Mouse (Mus musculus) embryonic facial prominence, embryonic 10.5 days (tissue): Measurements from ENCODE around the gene Htr2b. TPM values are rescaled to one million over a fixed set of nuclear protein-coding genes. Genes with fewer than 3 reads are reported as not detected.

Experiments
- DNase-seq: peaks from one replicate; pipeline ENCODE4 v3.0.0-alpha.2; 2017; ENCODE audit warnings: low spot score
- H3K27ac ChIP-seq: fragments of 300-500 bp; sonication (generic); replicated peaks from 2 replicates; pipeline ENCODE4 v1.5.1; 2016; ENCODE audit warnings: mild to moderate bottlenecking
- H3K27me3 ChIP-seq: fragments of 300-500 bp; sonication (generic); replicated peaks from 2 replicates; pipeline ENCODE4 v1.6.1; 2016; ENCODE audit warnings: low read depth, mild to moderate bottlenecking; ENCODE audit not compliant: poor library complexity, severe bottlenecking
- H3K36me3 ChIP-seq: fragments of 300-500 bp; sonication (generic); replicated peaks from 2 replicates; pipeline ENCODE4 v1.6.1; 2016; ENCODE audit warnings: mild to moderate bottlenecking, moderate library complexity
- H3K4me1 ChIP-seq: fragments of 300-500 bp; sonication (generic); 2 replicates; pipeline ENCODE4 v1.6.1; 2016
- H3K4me3 ChIP-seq: fragments of 300-500 bp; sonication (generic); 2 replicates; pipeline ENCODE4 v1.5.1; 2016; ENCODE audit warnings: mild to moderate bottlenecking, moderate library complexity
- H3K9me3 ChIP-seq: fragments of 300-500 bp; sonication (generic); 2 replicates; pipeline ENCODE4 v1.6.1; 2016; ENCODE audit warnings: mild to moderate bottlenecking
- WGBS: fragments of 180-500 bp; shearing (Covaris S2); methylation state at CpG from one replicate; pipeline ENCODE4 v1.1.7; 2016; 5-methylcytosine and 5-hydroxymethylcytosine counted together
- polyA plus RNA-seq: library from polyadenylated mRNA; unstranded; fragments of >200 nt; fragmentation: Nextera tagmentation; extraction: Ambion mirVana; gene quantifications from 2 replicates; pipeline ENCODE4 v1.2.1, GENCODE M21; 2016

The Htr2b gene
- polyA plus RNA-seq, result 0.18 and 0.71 TPM in 2 replicates

DNA sequence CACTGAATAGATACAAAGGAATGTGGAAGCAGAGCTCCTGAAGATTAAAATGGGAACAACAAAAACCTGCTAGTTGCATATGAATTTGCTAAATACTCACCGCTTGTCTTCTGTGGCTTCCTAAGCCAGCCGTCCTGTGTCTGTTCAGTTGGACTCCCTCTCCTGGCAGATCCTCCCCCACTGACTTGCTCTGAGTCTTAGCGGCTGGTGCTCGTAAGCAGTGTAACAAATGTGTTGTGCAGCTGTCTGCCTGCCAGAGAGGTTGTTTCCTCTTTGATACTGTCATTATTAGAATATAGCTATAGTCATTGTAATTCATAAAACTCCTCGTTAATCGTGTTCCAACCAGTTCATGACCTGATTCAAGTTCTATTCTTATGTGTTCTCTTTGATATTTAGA is at the start of gene Htr2b:
Gene Htr2b (minus strand): TSS at position 192 of the 400 bp plus-strand sequence.
- Histone ChIP-seq H3K36me3 (peaks cover 27% of the 10 kb centered on the region), H3K27ac (no peak within 1 kb of the TSS), H3K27me3 (no peaks in the 10 kb centered on the region), H3K4me3 (no peak within 1 kb of the TSS), H3K4me1 (no peaks in the 10 kb centered on the region), H3K9me3 (no peaks in the 10 kb centered on the region)
- WGBS, result 83% methylated on average over 6 of the region's 6 CpGs
- no peak for DNase-seq

DNA sequence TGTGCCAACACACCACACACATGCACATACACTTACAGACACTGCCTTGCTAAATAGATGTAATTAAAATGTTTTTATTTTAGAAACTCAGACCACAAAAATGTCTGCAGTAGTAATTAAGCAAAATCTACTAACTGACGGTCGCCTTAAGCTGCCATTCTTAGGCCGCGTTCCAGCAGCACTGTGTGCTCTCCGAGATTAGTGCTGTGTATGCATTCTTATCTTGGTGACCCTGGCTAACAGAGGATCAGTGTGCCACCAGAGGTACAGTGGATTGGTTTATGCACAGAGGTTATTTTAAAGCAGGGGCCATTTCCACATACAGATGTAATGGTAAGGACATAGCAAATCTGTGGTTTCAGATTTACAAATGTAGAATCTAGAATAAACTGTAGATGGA is 49.3 kb upstream of the Htr2b start:
- WGBS, result 95% methylated on average over 5 of the region's 5 CpGs
- Histone ChIP-seq H3K4me1 (peaks cover under 1% of the 10 kb centered on the region), H3K36me3 (peaks cover 70% of the 10 kb centered on the region)

DNA sequence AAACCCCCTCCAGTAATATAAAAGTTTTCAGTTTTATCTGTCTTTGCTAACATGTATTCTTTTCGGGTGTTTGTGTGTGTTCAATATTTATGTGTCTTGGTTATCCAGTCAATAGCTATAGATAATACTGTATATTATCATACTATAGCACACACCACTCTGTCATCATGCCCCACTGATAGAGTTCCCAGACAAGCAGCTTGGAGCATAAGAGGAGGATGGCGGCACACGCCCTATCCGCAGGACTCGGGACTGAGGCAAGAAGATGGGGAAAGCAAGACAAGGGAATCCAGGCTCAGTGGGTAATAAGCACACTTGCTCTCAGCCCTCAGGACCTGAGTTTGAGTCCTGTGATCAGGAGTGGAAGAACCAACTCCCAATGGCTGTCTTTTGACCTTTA is 48.7 kb upstream of the Htr2b start:
- H3K27me3 ChIP-seq, result no peaks in the 10 kb centered on the region
- H3K4me3 ChIP-seq, result no peak overlapping the region
- peaks cover 6% of the 10 kb centered on the region for H3K4me1 ChIP-seq
- 92% methylated on average over 5 of the region's 5 CpGs for WGBS
- H3K36me3 ChIP-seq, result peaks cover 64% of the 10 kb centered on the region
- H3K27ac ChIP-seq, result no peak overlapping the region
- no peak for DNase-seq
- H3K9me3 ChIP-seq, result no peaks in the 10 kb centered on the region

More for the DNA sequence above, 49.3 kb upstream of the Htr2b start:
- Histone ChIP-seq H3K27ac (no peak overlapping the region), H3K27me3 (no peaks in the 10 kb centered on the region), H3K9me3 (no peaks in the 10 kb centered on the region), H3K4me3 (no peak overlapping the region)
- no peak for DNase-seq

DNA sequence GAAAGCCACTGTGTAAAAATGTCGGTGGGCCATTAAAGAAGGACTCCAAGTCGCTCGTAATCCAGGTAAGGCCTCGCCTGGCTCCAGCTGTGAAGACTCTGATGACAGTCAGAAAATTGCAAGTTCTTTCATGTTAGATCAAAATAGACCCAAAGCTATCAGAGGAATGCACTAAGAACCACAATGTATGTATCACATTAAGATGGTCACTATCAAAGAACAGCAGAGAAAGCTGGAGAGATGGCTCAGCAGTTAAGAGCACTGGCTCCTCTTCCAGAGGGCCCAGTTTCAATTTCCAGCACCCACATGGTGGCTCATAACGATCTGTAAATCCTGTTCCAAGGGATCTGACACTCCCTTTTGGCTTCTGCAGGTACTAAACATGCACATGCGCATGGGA is 48.3 kb upstream of the Htr2b start:
- no peak for DNase-seq
- Histone ChIP-seq H3K27ac (no peak overlapping the region), H3K4me1 (peaks cover 11% of the 10 kb centered on the region), H3K36me3 (peaks cover 61% of the 10 kb centered on the region), H3K27me3 (no peaks in the 10 kb centered on the region), H3K4me3 (no peak overlapping the region), H3K9me3 (no peaks in the 10 kb centered on the region)
- 89% methylated on average over 6 of the region's 6 CpGs for WGBS

DNA sequence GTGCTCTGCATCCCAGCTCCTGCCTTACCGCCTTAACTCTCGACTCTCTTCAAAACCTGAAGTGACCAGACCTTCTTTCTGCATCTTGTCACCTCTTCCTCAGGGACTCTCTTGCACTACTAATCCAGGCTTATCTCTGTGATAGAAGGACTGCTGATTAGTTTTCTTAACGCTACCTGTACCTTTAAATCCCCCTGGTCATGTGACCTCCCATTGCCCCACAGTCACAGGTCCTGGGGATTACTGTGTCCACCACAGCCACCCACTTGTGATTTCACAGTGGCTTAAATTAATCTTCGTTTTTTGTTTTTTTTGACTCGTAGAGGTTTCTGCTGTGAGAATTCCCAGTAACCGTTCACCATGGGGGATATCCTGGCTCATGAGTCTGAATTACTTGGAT is 44.8 kb upstream of the Htr2b start:
- H3K9me3 ChIP-seq, result no peaks in the 10 kb centered on the region

DNA sequence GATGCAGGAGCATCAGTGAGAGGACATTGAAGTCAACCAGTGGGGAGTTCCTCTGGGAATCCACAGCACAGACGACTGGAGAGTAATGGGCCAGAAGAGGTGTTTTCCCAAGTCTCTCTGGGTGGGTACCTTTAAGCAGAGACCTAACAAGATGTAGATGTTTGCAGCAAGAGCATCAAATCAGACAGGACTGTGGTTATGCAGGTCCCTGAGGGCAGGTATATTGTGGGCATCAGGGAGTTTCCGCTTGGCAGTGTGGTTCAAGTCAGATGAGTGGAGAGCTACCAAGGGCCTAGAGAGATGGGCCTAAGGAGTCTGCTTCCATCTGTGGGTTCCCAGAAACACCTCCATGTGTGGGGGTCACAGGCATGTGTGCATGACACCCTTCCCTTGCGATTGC is 44.3 kb upstream of the Htr2b start:
- Histone ChIP-seq H3K36me3 (peaks cover 24% of the 10 kb centered on the region), H3K4me1 (peaks cover 20% of the 10 kb centered on the region), H3K9me3 (no peaks in the 10 kb centered on the region), H3K27me3 (no peaks in the 10 kb centered on the region), H3K27ac (no peak overlapping the region), H3K4me3 (peak overlapping the region; percentile 92; the same call in 1 of the 2 replicates)
- DNase-seq, result no peak
- WGBS, result 84% methylated on average over 3 of the region's 3 CpGs

More for the DNA sequence above, 44.8 kb upstream of the Htr2b start:
- 88% methylated on average over 6 of the region's 6 CpGs for WGBS
- no peak overlapping the region for H3K4me3 ChIP-seq
- no peak for DNase-seq
- H3K4me1 ChIP-seq, result peaks cover 20% of the 10 kb centered on the region
- H3K27ac ChIP-seq, result no peak overlapping the region
- H3K36me3 ChIP-seq, result peaks cover 29% of the 10 kb centered on the region
- no peaks in the 10 kb centered on the region for H3K27me3 ChIP-seq

DNA sequence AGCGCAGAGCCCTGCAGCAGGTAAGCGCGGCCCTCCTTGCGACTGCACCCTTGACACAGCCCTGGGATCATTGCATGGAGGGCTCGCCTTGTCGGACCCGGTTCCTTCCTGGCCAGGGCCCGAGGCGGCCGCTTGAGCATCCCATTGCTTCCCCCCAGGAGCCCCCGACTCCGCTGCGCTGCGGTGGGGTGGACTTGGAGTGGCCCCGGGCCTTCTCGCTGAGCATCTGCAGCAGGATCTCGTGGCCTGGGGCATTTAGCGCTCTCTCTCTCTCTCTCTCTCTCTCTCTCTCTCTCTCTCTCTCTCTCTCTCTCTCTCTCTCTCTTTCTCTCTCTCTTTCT is 43.0 kb upstream of the Htr2b start:
- peak overlapping the region; percentile 87 for H3K27ac ChIP-seq
- no peak for DNase-seq
- H3K4me1 ChIP-seq, result peaks cover 20% of the 10 kb centered on the region
- 0% methylated on average over 18 of the region's 18 CpGs for WGBS
- H3K4me3 ChIP-seq, result peak overlapping the region; percentile 92
- no peaks in the 10 kb centered on the region for H3K9me3 ChIP-seq
- H3K27me3 ChIP-seq, result no peaks in the 10 kb centered on the region
- peaks cover 12% of the 10 kb centered on the region for H3K36me3 ChIP-seq

DNA sequence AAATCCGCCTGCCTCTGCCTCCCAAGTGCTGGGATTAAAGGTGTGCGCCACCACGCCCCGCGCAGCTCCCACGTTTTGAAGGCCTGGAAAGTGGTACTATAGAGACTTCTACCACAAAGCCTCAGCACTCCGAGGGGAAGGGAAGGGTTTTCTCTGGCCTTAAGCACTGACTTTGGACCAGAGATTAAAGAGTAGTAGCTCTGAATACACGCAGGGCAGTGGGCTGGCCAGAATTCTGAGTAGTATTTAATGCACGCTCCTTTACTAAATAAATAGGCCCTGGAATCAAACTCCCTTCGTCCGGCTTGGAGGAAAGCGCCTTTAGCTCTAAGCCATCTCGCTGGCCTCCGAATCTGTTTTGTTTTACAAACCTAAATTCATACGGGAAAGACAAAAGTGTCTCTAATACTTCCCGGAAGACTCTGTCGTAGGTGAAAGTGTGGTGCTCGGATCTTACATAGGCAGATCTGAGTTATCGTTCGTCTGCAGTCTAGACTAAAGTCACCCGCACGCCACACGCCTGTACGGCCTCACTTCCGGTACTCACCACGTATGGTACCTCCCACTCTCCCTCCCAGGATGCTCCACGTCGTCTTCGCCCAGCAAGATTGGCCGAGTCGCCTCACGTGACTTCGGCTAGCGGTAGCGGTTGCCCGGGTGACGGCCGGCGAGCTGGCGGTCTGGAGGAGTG is 42.5 kb upstream of the Htr2b start, which contains the start of gene Armc9:
Gene Armc9 (plus strand): TSS at position 648 of the 691 bp plus-strand sequence.
- H3K4me1 ChIP-seq, result peaks cover 20% of the 10 kb centered on the region

DNA sequence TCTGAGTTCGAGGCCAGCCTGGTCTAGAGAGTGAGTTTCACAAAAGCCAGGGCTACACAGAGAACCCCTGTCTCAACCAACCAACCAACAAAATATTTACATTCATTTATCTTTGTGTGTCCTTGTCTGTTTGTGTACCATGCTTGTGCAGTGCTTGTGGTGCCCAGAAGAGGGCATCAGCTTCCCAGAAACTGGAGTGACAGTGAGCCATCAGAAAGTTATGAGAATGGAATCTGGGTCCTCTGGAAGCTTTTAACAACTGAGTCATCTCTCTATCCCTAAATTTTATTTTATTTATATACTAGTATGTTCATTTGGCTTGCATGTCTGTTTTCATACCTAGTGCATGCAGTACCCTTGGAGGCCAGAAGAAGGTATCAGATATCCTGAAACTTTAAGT is 40.8 kb upstream of the Htr2b start:
- no peak for DNase-seq
- no peak overlapping the region for H3K27ac ChIP-seq
- no peaks in the 10 kb centered on the region for H3K9me3 ChIP-seq
- 89% methylated on average over 1 of the region's 1 CpGs for WGBS
- H3K4me3 ChIP-seq, result no peak overlapping the region
- H3K36me3 ChIP-seq, result peaks cover 3% of the 10 kb centered on the region
- H3K27me3 ChIP-seq, result no peaks in the 10 kb centered on the region
- peaks cover 20% of the 10 kb centered on the region for H3K4me1 ChIP-seq

More for the DNA sequence above, 42.5 kb upstream of the Htr2b start, which contains the start of gene Armc9:
- DNase-seq, result peak; percentile 97
- WGBS, result 5% methylated on average over 40 of the region's 40 CpGs
- peak within 1 kb of the TSS; percentile 92 for H3K4me3 ChIP-seq
- no peaks in the 10 kb centered on the region for H3K9me3 ChIP-seq
- peaks cover 12% of the 10 kb centered on the region for H3K36me3 ChIP-seq
- peak within 1 kb of the TSS; percentile 87 for H3K27ac ChIP-seq
- H3K27me3 ChIP-seq, result no peaks in the 10 kb centered on the region

DNA sequence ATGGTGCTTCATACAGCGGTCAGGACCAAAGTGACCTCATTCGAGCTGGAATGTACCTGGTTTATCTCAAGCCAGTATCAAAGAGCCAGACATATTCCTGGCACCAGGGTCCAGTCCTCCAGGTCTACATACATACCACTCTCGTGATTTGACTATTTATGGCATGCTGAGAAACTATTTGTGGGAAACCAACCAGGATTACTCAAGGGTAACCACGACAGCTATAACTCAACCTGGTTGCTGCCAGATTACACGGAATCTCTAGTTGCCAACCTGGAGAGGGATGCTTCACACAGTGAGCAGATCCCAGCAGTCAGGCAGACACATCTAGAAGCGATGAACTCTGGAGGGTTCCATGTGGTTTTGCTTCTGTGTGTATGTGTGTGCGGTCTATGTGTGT is 39.6 kb upstream of the Htr2b start:
- Histone ChIP-seq H3K4me3 (no peak overlapping the region), H3K36me3 (no peaks in the 10 kb centered on the region), H3K9me3 (no peaks in the 10 kb centered on the region), H3K27me3 (no peaks in the 10 kb centered on the region), H3K4me1 (peaks cover 20% of the 10 kb centered on the region), H3K27ac (no peak overlapping the region)
- DNase-seq, result no peak
- 86% methylated on average over 7 of the region's 7 CpGs for WGBS

DNA sequence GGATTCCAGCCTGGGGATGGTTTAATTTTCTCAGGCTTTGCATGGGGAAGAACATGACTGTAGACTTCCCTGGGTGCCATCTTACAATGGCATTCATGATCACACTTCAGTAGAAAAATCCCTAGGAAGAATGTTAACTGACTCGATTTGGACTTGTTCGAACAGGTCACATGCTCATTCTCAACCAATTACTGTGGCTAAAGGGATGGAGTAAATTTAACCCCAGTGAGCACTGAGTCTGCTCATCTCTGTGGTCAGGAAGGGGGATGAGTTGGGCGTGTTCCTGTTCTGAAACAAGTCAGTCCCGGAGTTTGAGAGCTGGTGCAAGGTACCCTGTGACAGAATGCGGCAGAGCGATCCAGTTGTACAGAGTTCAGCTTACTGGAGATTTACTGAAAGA is 39.2 kb upstream of the Htr2b start:
- Histone ChIP-seq H3K4me1 (peaks cover 19% of the 10 kb centered on the region), H3K27ac (no peak overlapping the region), H3K4me3 (no peak overlapping the region), H3K36me3 (no peaks in the 10 kb centered on the region), H3K9me3 (no peaks in the 10 kb centered on the region), H3K27me3 (no peaks in the 10 kb centered on the region)
- DNase-seq, result no peak
- WGBS, result 84% methylated on average over 6 of the region's 6 CpGs

DNA sequence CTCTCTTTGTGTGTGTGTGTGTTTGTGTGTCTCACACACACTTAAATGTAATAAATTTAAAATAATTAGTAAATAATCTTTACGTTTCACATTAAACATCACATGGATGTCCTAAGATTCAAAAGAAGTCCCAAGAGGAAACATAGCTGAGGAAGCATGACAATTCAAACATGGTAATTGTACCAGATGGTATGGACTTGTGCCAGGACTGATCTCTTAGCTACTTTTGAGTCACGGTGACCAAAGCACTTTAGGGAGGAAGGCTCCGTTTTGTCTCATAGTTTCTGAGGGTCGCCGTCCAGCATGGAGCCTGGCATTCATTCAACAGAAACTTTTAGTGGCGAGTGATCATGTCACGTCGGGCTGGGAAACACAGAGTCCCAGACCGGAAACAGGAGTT is 36.4 kb upstream of the Htr2b start:
- Histone ChIP-seq H3K27me3 (no peaks in the 10 kb centered on the region), H3K9me3 (no peaks in the 10 kb centered on the region), H3K4me3 (no peak overlapping the region), H3K4me1 (no peaks in the 10 kb centered on the region), H3K36me3 (peaks cover under 1% of the 10 kb centered on the region; the same call in 1 of the 2 replicates), H3K27ac (no peak overlapping the region)
- DNase-seq, result no peak
- 86% methylated on average over 9 of the region's 9 CpGs for WGBS

DNA sequence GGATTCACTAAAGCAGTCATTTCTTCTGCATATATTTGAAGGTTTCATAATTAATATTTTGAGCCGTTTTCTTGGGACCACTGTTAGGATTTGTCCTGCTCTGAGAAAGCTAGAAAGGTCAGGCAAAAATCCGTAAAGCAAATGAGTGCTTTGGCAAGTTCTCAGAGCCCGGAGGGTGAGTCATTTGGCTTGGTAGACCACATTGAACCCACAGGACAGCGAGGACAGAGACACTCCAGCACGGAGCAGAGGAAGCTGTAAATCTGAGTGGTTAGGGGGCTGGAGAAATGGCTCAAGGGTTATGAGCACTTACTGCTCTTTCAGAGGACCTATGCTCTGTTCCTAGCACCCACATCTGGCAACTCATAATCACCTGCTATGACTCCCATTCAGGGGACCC is 35.8 kb upstream of the Htr2b start:
- Histone ChIP-seq H3K4me1 (no peaks in the 10 kb centered on the region), H3K36me3 (peaks cover 6% of the 10 kb centered on the region), H3K9me3 (no peaks in the 10 kb centered on the region), H3K27ac (no peak overlapping the region), H3K4me3 (no peak overlapping the region), H3K27me3 (no peaks in the 10 kb centered on the region)
- DNase-seq, result no peak
- 87% methylated on average over 5 of the region's 5 CpGs for WGBS
